ENCODE assay signal across 7 mouse cellular contexts in genomic region chrX:44789761-44790411, GRCm38 (mm10). TPM values are rescaled to one million over a fixed set of nuclear protein-coding genes. Genes with fewer than 3 reads are reported as not detected.
DNase-seq lines count a peak whose midpoint lies in the region; ATAC-seq and TF ChIP-seq lines count a peak whose summit lies in the region.

Dcaf12l1 (minus strand) TSS chrX:44790197.

- H3K4me3 ChIP-seq in embryonic facial prominence, embryonic 15.5 days (replicated peaks) = peak within 1 kb of the TSS; percentile 49
- H3K4me3 ChIP-seq in heart, embryonic 14.5 days (ENCODE audit: control insufficient read depth in 1 of 2, insufficient read depth in 1 of 2, low read depth in 1 of 2, low read length in 2 of 2) = peak within 1 kb of the TSS; percentile 45 to 55
- H3K4me3 ChIP-seq in liver, adult 2 months (ENCODE audit: insufficient read depth, low read depth, low read length) = peak within 1 kb of the TSS; percentile 66
- peak within 1 kb of the TSS; percentile 39 for H3K4me3 ChIP-seq in neural tube, embryonic 11.5 days (ENCODE audit: low read depth, low read length)
- peak within 1 kb of the TSS; percentile 26 for H3K4me3 ChIP-seq in thymus, adult 2 months (ENCODE audit: control insufficient read depth, insufficient read depth, low read length)

- no peak within 1 kb of the TSS for H3K27ac ChIP-seq in embryonic facial prominence, embryonic 15.5 days (replicated peaks)
- H3K27ac ChIP-seq in heart, embryonic 14.5 days (replicated peaks in 1 of 2; ENCODE audit: control insufficient read depth in 1 of 2, insufficient read depth in 1 of 2, low read depth in 2 of 2, low read length in 2 of 2) = no peak within 1 kb of the TSS
- H3K27ac ChIP-seq in liver, adult 2 months (replicated peaks; ENCODE audit: insufficient read depth, low read depth, low read length) = no peak within 1 kb of the TSS
- H3K27ac ChIP-seq in neural tube, embryonic 11.5 days (ENCODE audit: low read depth, low read length) = no peak within 1 kb of the TSS
- H3K27ac ChIP-seq in thymus, adult 2 months (ENCODE audit: control insufficient read depth, insufficient read depth, low read length) = no peak within 1 kb of the TSS

- H3K36me3 ChIP-seq in embryonic facial prominence, embryonic 15.5 days = no peaks in the 10 kb centered on the region
- no peaks in the 10 kb centered on the region for H3K36me3 ChIP-seq in heart, embryonic 14.5 days (ENCODE audit: control insufficient read depth, insufficient read depth, low read length)
- H3K36me3 ChIP-seq in liver, adult 2 months (ENCODE audit: control insufficient read depth, insufficient read depth, low read length) = no peaks in the 10 kb centered on the region
- H3K36me3 ChIP-seq in neural tube, embryonic 11.5 days (ENCODE audit: control insufficient read depth, insufficient read depth, low read length) = no peaks in the 10 kb centered on the region
- H3K36me3 ChIP-seq in thymus, adult 2 months (ENCODE audit: control insufficient read depth, insufficient read depth, low read length) = no peaks in the 10 kb centered on the region

- TF ChIP-seq CTCF in liver, adult 2 months (IDR thresholded peaks at IDR 0.05; ENCODE audit: low read depth, low read length) = peak; percentile 36; the same call in 1 of the 2 replicates
- no peak for TF ChIP-seq CTCF in thymus, adult 2 months (IDR thresholded peaks at IDR 0.05; ENCODE audit: borderline replicate concordance, control insufficient read depth, extremely low read depth, insufficient read depth, low read length, poor library complexity)

- H3K79me2 ChIP-seq in liver, adult 2 months (ENCODE audit: control insufficient read depth, insufficient read depth, low read length) = no peaks in the 10 kb centered on the region

- peak within 1 kb of the TSS; percentile 44 for H3K9ac ChIP-seq in embryonic facial prominence, embryonic 15.5 days
- peak within 1 kb of the TSS; percentile 73 for H3K9ac ChIP-seq in heart, embryonic 14.5 days (ENCODE audit: low read length)
- H3K9ac ChIP-seq in liver, adult 2 months (ENCODE audit: low read depth, low read length) = peak within 1 kb of the TSS; percentile 77
- peak within 1 kb of the TSS; percentile 54 for H3K9ac ChIP-seq in neural tube, embryonic 11.5 days (ENCODE audit: low read length)

- H3K4me1 ChIP-seq in embryonic facial prominence, embryonic 15.5 days = no peaks in the 10 kb centered on the region
- no peaks in the 10 kb centered on the region for H3K4me1 ChIP-seq in heart, embryonic 14.5 days (ENCODE audit: control insufficient read depth in 2 of 2, insufficient read depth in 2 of 2, low read length in 2 of 2)
- peaks cover 4% of the 10 kb centered on the region; the same call in 1 of the 2 replicates for H3K4me1 ChIP-seq in liver, adult 2 months (ENCODE audit: control insufficient read depth, insufficient read depth, low read length)
- no peaks in the 10 kb centered on the region for H3K4me1 ChIP-seq in neural tube, embryonic 11.5 days (ENCODE audit: control insufficient read depth, insufficient read depth, low read length)
- no peaks in the 10 kb centered on the region for H3K4me1 ChIP-seq in thymus, adult 2 months (replicated peaks; ENCODE audit: control insufficient read depth, insufficient read depth, low read length)

- H3K4me2 ChIP-seq in embryonic facial prominence, embryonic 15.5 days (replicated peaks) = peak within 1 kb of the TSS; percentile 65
- peak within 1 kb of the TSS; percentile 78 for H3K4me2 ChIP-seq in heart, embryonic 14.5 days (ENCODE audit: low read length)
- peak within 1 kb of the TSS; percentile 61 for H3K4me2 ChIP-seq in neural tube, embryonic 11.5 days (ENCODE audit: low read depth)

- peak; percentile 77 for ATAC-seq in embryonic facial prominence, embryonic 15.5 days (ENCODE audit: insufficient number of reproducible peaks, low FRiP score, low TSS enrichment, low read depth)
- peak; percentile 68 for ATAC-seq in heart, embryonic 14.5 days (ENCODE audit: insufficient number of reproducible peaks, insufficient read depth, low FRiP score, low read depth)
- peak; percentile 83 for ATAC-seq in neural tube, embryonic 11.5 days (ENCODE audit: insufficient read depth, low FRiP score, low TSS enrichment)

- peak; percentile 22 for DNase-seq in c-Kit-positive CD71-positive TER-119-positive erythroid progenitor cells, embryonic 14.5 days (ENCODE audit: low spot score)
- peak; percentile 54 for DNase-seq in kidney, postnatal 14 days
- peak; percentile 63 for DNase-seq in liver, adult 2 months (ENCODE audit: extremely low read depth, low read depth, low spot score)
- peak; percentile 70 for DNase-seq in neural tube, embryonic 11.5 days (ENCODE audit: low spot score)
- peak; percentile 11 for DNase-seq in thymus, adult 2 months

- TF ChIP-seq POLR2A in liver, adult 2 months (IDR thresholded peaks at IDR 0.05; ENCODE audit: extremely low read depth, insufficient read depth, low read length) = no peak
- TF ChIP-seq POLR2A in thymus, adult 2 months (IDR thresholded peaks at IDR 0.05; ENCODE audit: control insufficient read depth, extremely low read depth, insufficient read depth, low read length, poor library complexity) = no peak

- H3K9me3 ChIP-seq in embryonic facial prominence, embryonic 15.5 days (replicated peaks) = no peaks in the 10 kb centered on the region
- H3K9me3 ChIP-seq in heart, embryonic 14.5 days (ENCODE audit: control insufficient read depth, low read length) = no peaks in the 10 kb centered on the region
- H3K9me3 ChIP-seq in neural tube, embryonic 11.5 days (ENCODE audit: control insufficient read depth, low read length) = no peaks in the 10 kb centered on the region

- WGBS in embryonic facial prominence, embryonic 15.5 days = 21% methylated on average over 47 of the region's 47 CpGs
- 21% methylated on average over 47 of the region's 47 CpGs for WGBS in heart, embryonic 14.5 days
- under 1% methylated on average over 47 of the region's 47 CpGs for WGBS in liver, adult 2 months
- WGBS in neural tube, embryonic 11.5 days = 17% methylated on average over 47 of the region's 47 CpGs
- WGBS in thymus, adult 2 months = 3% methylated on average over 47 of the region's 47 CpGs

- no peaks in the 10 kb centered on the region for H3K27me3 ChIP-seq in embryonic facial prominence, embryonic 15.5 days
- H3K27me3 ChIP-seq in heart, embryonic 14.5 days (ENCODE audit: control insufficient read depth, insufficient read depth, low read length) = no peaks in the 10 kb centered on the region
- H3K27me3 ChIP-seq in liver, adult 2 months (ENCODE audit: control insufficient read depth, insufficient read depth, low read length) = no peaks in the 10 kb centered on the region
- H3K27me3 ChIP-seq in neural tube, embryonic 11.5 days (ENCODE audit: control insufficient read depth, insufficient read depth, low read length) = no peaks in the 10 kb centered on the region
- H3K27me3 ChIP-seq in thymus, adult 2 months (ENCODE audit: control insufficient read depth, insufficient read depth, low read length) = no peaks in the 10 kb centered on the region

RNA-seq across cellular contexts. Expression of gene Dcaf12l1, which starts in this region (rescaled TPM):
- 10.1 and 10.5 TPM in 2 replicates for polyA plus RNA-seq in embryonic facial prominence, embryonic 15.5 days (2015; fragmentation: Nextera tagmentation; extraction: Ambion mirVana)
- 5.4 and 7.3 TPM in 2 replicates for polyA plus RNA-seq in heart, embryonic 14.5 days (2014; fragmentation: Nextera tagmentation; extraction: Ambion mirVana)
- 2.9 and 3.4 TPM in 2 replicates for total RNA-seq in liver, adult 2 months (2014; rRNA removed)
- polyA plus RNA-seq in liver, adult 2 months (2012; rRNA removed) = 2.9 TPM in 2 replicates
- 4.3 and 4.8 TPM in 2 replicates for polyA plus RNA-seq in neural tube, embryonic 11.5 days (2014; fragmentation: Nextera tagmentation; extraction: Ambion mirVana)
- polyA plus RNA-seq in thymus, adult 2 months (2012; rRNA removed) = 1.1 and 1.2 TPM in 2 replicates

Comparison
In these comparisons a context has a peak if more than half of its experiments do, and no peak if none do; other contexts are left out.
1. DNase-seq: peak in every context shown above with its lines; median percentile 70 in neural tube, embryonic 11.5 days; 63 in liver, adult 2 months; 54 in kidney, postnatal 14 days; 22 in c-Kit-positive CD71-positive TER-119-positive erythroid progenitor cells, embryonic 14.5 days; 11 in thymus, adult 2 months.